Mouse (Mus musculus): ENCODE data around the gene Jakmip3. TPM values are rescaled to one million over a fixed set of nuclear protein-coding genes. Genes with fewer than 3 reads are reported as not detected.

The Jakmip3 gene
- polyA plus RNA-seq, 1 experiment from 2014 or later, result not detected

DNA sequence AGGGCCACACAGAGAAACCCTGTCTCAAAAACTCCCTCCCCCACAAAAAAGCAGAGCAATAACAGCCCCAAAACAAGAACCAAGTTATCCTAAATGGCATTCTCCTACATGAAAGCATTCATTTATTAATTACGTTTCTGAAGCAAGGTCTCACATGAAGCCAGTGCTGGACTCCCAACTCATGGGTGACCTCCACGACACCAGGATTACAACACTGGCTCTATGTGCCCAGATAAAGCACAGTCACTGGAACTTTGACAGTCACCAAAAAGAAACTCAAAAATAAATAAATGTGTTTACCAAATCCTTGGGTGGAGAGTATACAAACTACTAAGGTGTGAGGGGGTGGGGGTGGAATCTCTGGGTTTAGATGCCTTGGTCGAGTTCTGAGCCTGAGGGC, 26.9 kb upstream of the Jakmip3 start:
- H3K4me2 ChIP-seq, result no peak overlapping the region
- no peak overlapping the region for H3K27ac ChIP-seq (replicated peaks)
- peaks cover 16% of the 10 kb centered on the region for H3K4me1 ChIP-seq
- H3K9me3 ChIP-seq, result no peaks in the 10 kb centered on the region
- H3K36me3 ChIP-seq, result no peaks in the 10 kb centered on the region
- H3K4me3 ChIP-seq, result no peak overlapping the region
- 72% methylated on average over 3 of the region's 3 CpGs for WGBS
- ATAC-seq (ENCODE audit: extremely low read depth, insufficient number of reproducible peaks, low FRiP score, low TSS enrichment), result no peak
- no peak overlapping the region for H3K9ac ChIP-seq
- no peaks in the 10 kb centered on the region for H3K27me3 ChIP-seq (replicated peaks)

DNA sequence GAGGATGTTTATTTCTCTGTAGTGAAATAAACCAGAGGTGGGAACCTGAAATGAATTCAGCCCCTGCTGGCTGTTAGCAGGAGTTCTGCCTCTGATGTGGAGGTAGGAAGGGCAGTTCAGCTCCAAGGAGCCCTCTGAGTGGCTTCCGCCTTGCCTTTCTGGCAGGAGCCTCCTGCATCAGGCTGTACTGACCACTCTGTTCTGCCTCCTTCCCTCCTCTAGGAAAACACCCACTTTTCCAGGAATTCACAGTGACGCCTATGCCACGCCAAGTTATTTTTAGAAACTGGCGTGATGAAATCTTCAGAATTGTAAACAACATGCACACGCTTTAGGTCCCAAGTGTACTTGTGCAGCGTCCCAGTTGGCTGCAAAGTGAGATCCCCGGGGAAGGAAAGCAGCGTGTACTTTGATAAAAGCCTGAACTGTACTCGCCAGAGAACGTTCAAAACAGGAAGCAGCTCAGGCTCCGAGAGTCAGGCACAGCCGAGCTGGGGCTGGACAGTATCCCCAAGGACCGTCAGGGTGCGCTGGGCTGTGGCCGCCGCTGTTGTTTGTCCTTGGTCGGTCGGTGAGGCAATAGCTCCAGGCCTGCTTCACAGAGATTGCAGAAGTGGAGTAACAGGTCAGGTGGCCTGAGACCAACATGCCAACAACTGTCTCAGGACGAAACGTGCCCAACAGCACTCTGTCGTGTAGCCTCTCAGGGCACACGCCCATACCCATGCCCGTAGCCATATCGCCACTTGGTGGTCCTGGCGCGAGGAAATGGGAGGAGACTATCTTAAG, 21.2 kb upstream of the Jakmip3 start:
- no peaks in the 10 kb centered on the region for H3K9me3 ChIP-seq
- no peaks in the 10 kb centered on the region for H3K36me3 ChIP-seq
- peak overlapping the region; percentile 72 for H3K4me2 ChIP-seq
- ATAC-seq (ENCODE audit: extremely low read depth, insufficient number of reproducible peaks, low FRiP score, low TSS enrichment), result peak; percentile 66
- peak overlapping the region; percentile 78 for H3K9ac ChIP-seq
- WGBS, result under 1% methylated on average over 26 of the region's 26 CpGs
- peak overlapping the region; percentile 92 for H3K27ac ChIP-seq (replicated peaks)
- peak overlapping the region; percentile 53 for H3K4me3 ChIP-seq
- peaks cover 14% of the 10 kb centered on the region for H3K4me1 ChIP-seq
- no peaks in the 10 kb centered on the region for H3K27me3 ChIP-seq (replicated peaks)

GRCm38 (mm10) chr7:138921611-138922010, 18.9 kb upstream of the Jakmip3 start:
- Histone ChIP-seq H3K4me1 (peaks cover 14% of the 10 kb centered on the region), H3K9ac (no peak overlapping the region), H3K4me2 (no peak overlapping the region), H3K36me3 (no peaks in the 10 kb centered on the region), H3K9me3 (no peaks in the 10 kb centered on the region), H3K27me3 (replicated peaks) (no peaks in the 10 kb centered on the region), H3K4me3 (no peak overlapping the region), H3K27ac (replicated peaks) (no peak overlapping the region)
- WGBS, result 87% methylated on average over 8 of the region's 8 CpGs
- no peak for ATAC-seq (ENCODE audit: extremely low read depth, insufficient number of reproducible peaks, low FRiP score, low TSS enrichment)

- WGBS, result 9% methylated on average over 3 of the region's 3 CpGs
- Histone ChIP-seq H3K36me3 (no peaks in the 10 kb centered on the region), H3K4me1 (peaks cover 9% of the 10 kb centered on the region), H3K4me2 (no peak overlapping the region), H3K27ac (replicated peaks) (no peak overlapping the region), H3K9ac (no peak overlapping the region), H3K9me3 (peaks cover 4% of the 10 kb centered on the region; the same call in 1 of the 2 replicates), H3K27me3 (replicated peaks) (no peaks in the 10 kb centered on the region), H3K4me3 (no peak overlapping the region)
- no peak for ATAC-seq (ENCODE audit: extremely low read depth, insufficient number of reproducible peaks, low FRiP score, low TSS enrichment)
Observed at GRCm38 (mm10) chr7:138923756-138924425, 16.6 kb upstream of the Jakmip3 start.

DNA sequence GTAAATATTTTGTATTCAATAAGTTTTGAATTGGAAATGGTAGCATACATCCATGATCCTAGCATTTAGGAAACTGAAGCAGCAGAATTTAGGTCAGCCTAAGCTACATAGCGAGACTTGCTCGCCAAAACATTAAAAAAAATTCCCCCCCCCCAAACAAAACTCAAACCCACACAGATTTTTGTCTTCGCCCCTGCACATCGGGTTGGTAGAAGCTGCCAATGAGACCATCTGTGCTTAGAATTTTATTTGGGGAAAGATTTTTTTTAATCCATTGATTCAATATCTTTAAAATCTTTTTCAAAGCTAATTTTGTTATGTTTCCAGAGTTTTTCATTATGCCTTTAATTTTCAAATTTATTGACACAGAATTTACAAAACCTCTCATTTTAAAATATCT, 12.1 kb upstream of the Jakmip3 start:
- 77% methylated on average over 4 of the region's 4 CpGs for WGBS
- H3K4me3 ChIP-seq, result no peak overlapping the region

GRCm38 (mm10) chr7:138934523-138934922, 6.0 kb upstream of the Jakmip3 start:
- no peak for ATAC-seq (ENCODE audit: extremely low read depth, insufficient number of reproducible peaks, low FRiP score, low TSS enrichment)
- no peak overlapping the region for H3K4me2 ChIP-seq
- H3K36me3 ChIP-seq, result no peaks in the 10 kb centered on the region
- H3K4me3 ChIP-seq, result no peak overlapping the region
- no peak overlapping the region for H3K9ac ChIP-seq
- peaks cover 26% of the 10 kb centered on the region for H3K27me3 ChIP-seq (replicated peaks)
- no peak overlapping the region for H3K27ac ChIP-seq (replicated peaks)
- H3K9me3 ChIP-seq, result peaks cover 5% of the 10 kb centered on the region
- no peaks in the 10 kb centered on the region for H3K4me1 ChIP-seq
- WGBS, result 79% methylated on average over 3 of the region's 3 CpGs

More for the DNA sequence above, 12.1 kb upstream of the Jakmip3 start:
- Histone ChIP-seq H3K36me3 (no peaks in the 10 kb centered on the region), H3K27me3 (replicated peaks) (no peaks in the 10 kb centered on the region), H3K4me2 (no peak overlapping the region), H3K9ac (no peak overlapping the region), H3K4me1 (no peaks in the 10 kb centered on the region), H3K9me3 (peaks cover 4% of the 10 kb centered on the region; the same call in 1 of the 2 replicates), H3K27ac (replicated peaks) (no peak overlapping the region)
- no peak for ATAC-seq (ENCODE audit: extremely low read depth, insufficient number of reproducible peaks, low FRiP score, low TSS enrichment)

GRCm38 (mm10) chr7:138938991-138939390, 1.5 kb upstream of the Jakmip3 start:
- Histone ChIP-seq H3K4me2 (no peak overlapping the region), H3K9me3 (peaks cover 5% of the 10 kb centered on the region), H3K9ac (no peak overlapping the region), H3K27me3 (replicated peaks) (peaks cover 70% of the 10 kb centered on the region), H3K4me1 (peaks cover 15% of the 10 kb centered on the region), H3K27ac (replicated peaks) (no peak overlapping the region), H3K4me3 (no peak overlapping the region), H3K36me3 (no peaks in the 10 kb centered on the region)
- 73% methylated on average over 7 of the region's 7 CpGs for WGBS
- ATAC-seq (ENCODE audit: extremely low read depth, insufficient number of reproducible peaks, low FRiP score, low TSS enrichment), result no peak

- Histone ChIP-seq H3K9me3 (peaks cover 5% of the 10 kb centered on the region), H3K4me2 (peak overlapping the region; percentile 91), H3K4me3 (peak overlapping the region; percentile 59), H3K9ac (peak overlapping the region; percentile 62), H3K27me3 (replicated peaks) (peaks cover 77% of the 10 kb centered on the region), H3K36me3 (no peaks in the 10 kb centered on the region), H3K27ac (replicated peaks) (no peak overlapping the region), H3K4me1 (peaks cover 15% of the 10 kb centered on the region)
- WGBS, result 1% methylated on average over 17 of the region's 17 CpGs
- ATAC-seq (ENCODE audit: extremely low read depth, insufficient number of reproducible peaks, low FRiP score, low TSS enrichment), result no peak
Observed at GRCm38 (mm10) chr7:138940256-138940611, 296 bp upstream of the Jakmip3 start.

GRCm38 (mm10) chr7:138941571-138941970, 1.0 kb downstream of the Jakmip3 start:
- Histone ChIP-seq H3K4me1 (peaks cover 15% of the 10 kb centered on the region), H3K27me3 (replicated peaks) (peaks cover 86% of the 10 kb centered on the region), H3K9ac (no peak overlapping the region), H3K4me3 (peak overlapping the region; percentile 59), H3K4me2 (peak overlapping the region; percentile 91), H3K27ac (replicated peaks) (no peak overlapping the region), H3K36me3 (no peaks in the 10 kb centered on the region), H3K9me3 (no peaks in the 10 kb centered on the region)
- ATAC-seq (ENCODE audit: extremely low read depth, insufficient number of reproducible peaks, low FRiP score, low TSS enrichment), result no peak
- 28% methylated on average over 5 of the region's 5 CpGs for WGBS

- H3K27ac ChIP-seq (replicated peaks), result no peak overlapping the region
- peaks cover 15% of the 10 kb centered on the region for H3K4me1 ChIP-seq
- H3K9ac ChIP-seq, result no peak overlapping the region
- no peak for ATAC-seq (ENCODE audit: extremely low read depth, insufficient number of reproducible peaks, low FRiP score, low TSS enrichment)
- H3K27me3 ChIP-seq (replicated peaks), result peaks cover 82% of the 10 kb centered on the region
- no peak overlapping the region for H3K4me3 ChIP-seq
- WGBS, result 75% methylated on average over 1 of the region's 1 CpGs
- H3K4me2 ChIP-seq, result no peak overlapping the region
- H3K9me3 ChIP-seq, result no peaks in the 10 kb centered on the region
- no peaks in the 10 kb centered on the region for H3K36me3 ChIP-seq
Observed at GRCm38 (mm10) chr7:138942301-138942700, 1.8 kb downstream of the Jakmip3 start.

DNA sequence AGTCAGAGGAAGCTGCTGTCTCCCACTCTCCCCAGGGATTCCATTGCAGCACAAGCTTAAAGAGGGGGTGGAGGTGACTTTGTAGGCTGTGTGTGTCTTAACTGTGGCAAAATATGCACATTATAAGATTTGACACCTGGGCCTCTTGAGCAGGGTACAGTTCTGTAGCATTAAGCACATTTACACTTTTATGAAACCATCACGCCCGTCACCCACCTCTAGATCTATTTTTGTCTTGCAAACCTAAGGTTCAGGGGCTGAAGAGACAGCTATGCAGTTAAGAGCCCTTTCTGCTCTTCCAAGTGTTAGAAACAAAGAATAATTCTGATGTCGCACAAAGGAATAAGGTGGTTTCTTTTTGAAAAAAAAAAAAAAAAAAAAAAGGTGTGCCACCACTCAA, 5.1 kb downstream of the Jakmip3 start:
- H3K4me1 ChIP-seq, result peaks cover 8% of the 10 kb centered on the region
- no peak overlapping the region for H3K4me2 ChIP-seq
- H3K9me3 ChIP-seq, result no peaks in the 10 kb centered on the region
- H3K9ac ChIP-seq, result no peak overlapping the region
- no peak overlapping the region for H3K4me3 ChIP-seq
- H3K36me3 ChIP-seq, result no peaks in the 10 kb centered on the region
- H3K27me3 ChIP-seq (replicated peaks), result peaks cover 54% of the 10 kb centered on the region
- H3K27ac ChIP-seq (replicated peaks), result no peak overlapping the region
- ATAC-seq (ENCODE audit: extremely low read depth, insufficient number of reproducible peaks, low FRiP score, low TSS enrichment), result no peak
- 33% methylated on average over 3 of the region's 3 CpGs for WGBS

GRCm38 (mm10) chr7:138947741-138948140, 7.2 kb downstream of the Jakmip3 start:
- Histone ChIP-seq H3K27ac (replicated peaks) (no peak overlapping the region), H3K4me3 (no peak overlapping the region), H3K4me2 (no peak overlapping the region), H3K9ac (no peak overlapping the region), H3K27me3 (replicated peaks) (peaks cover 33% of the 10 kb centered on the region), H3K36me3 (no peaks in the 10 kb centered on the region), H3K4me1 (no peaks in the 10 kb centered on the region), H3K9me3 (no peaks in the 10 kb centered on the region)
- ATAC-seq (ENCODE audit: extremely low read depth, insufficient number of reproducible peaks, low FRiP score, low TSS enrichment), result no peak
- 81% methylated on average over 8 of the region's 8 CpGs for WGBS

Measured in heart, embryonic 13.5 days (tissue).